Mouse (Mus musculus): ENCODE data around the gene Gbp5. TPM values are rescaled to one million over a fixed set of nuclear protein-coding genes. Genes with fewer than 3 reads are reported as not detected.

The Gbp5 gene
- 1 to 10 TPM; 2.0 to 2.2 TPM for total RNA-seq (2021)
- long read RNA-seq, experiment 1 = 0 reads
- long read RNA-seq, experiment 2 = 0 reads

DNA sequence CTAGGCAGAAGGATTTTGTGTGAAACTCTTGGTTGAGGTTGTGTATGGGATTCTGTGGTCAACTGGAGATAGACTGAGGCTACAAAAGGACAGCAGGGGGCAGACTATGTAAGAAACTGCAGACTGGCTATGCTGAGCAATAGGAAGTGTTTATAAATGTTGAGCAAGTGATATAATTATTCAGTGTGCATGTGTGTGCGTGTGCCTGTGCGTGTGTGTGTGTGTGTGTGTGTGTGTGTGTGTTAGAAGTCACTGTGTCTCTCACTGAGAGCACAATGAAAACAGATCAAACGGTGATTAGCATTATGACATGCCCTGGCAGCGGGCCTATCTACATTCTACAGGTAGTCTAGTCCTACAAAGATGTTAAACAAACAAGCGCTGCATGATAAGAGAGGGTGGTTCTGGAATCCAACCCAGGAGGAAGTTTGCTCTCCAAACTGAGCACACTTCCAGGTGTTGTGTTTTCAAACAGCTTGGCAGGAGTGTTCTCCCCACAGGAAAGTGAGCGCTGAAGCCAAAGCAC lies at the start of gene Gbp5:
Gbp5 (plus strand) TSS at position 443 of the 526 bp plus-strand sequence.
- intact Hi-C loops (cut with DNase I) = loop anchor here (1.0 to 5.0 kb wide), 3 partner anchors 68 to 154 kb away; partner anchors contain the start of gene Gbp2
- peak; percentile 47 to 55 for DNase-seq (ENCODE audit: low spot score in 2 of 2)

DNA sequence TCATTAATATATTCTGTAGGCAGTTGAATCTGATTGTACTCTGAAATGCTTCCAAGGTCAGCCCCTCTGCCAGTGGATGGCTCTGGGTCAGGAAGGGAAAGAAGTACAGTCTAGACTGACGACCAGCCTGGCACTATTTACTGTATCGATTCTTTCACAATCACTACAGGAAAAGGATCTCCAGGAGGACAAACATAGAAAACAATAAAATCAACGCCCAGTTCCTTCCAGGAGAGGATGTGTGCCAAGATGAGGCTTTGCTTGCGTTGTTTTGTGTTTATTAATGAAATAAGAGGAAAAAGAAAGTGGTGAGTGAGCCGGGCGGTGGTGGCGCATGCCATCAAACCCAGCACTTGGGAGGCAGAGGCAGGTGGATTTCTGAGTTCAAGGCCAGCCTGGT lies 39.6 kb upstream of the Gbp5 start:
- intact Hi-C loops (cut with DNase I) = no loop called here

DNA sequence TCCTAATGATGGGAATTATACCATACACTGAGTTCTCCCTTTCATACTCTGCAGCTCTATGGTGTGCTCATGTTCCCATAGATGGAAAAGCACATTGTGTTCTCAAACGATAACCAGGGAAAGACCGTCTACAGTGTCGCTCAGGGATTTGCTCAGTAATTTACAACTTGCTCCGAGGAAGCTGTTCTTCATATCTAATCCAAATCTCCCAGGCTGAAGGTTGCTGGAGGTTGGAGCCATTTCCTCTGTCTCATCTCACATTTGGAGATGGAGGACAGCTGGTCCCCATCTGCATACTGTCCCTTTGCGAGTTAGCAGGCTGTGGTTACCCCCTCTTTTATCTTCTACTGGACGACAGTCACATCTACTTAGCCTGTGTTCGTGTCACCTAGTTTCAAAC lies 34.5 kb upstream of the Gbp5 start:
- intact Hi-C loops (cut with DNase I) = no loop called here
- DNase-seq (ENCODE audit: low spot score in 2 of 2) = no peak

More for the DNA sequence above, 39.6 kb upstream of the Gbp5 start:
- no peak for DNase-seq (ENCODE audit: low spot score in 2 of 2)

DNA sequence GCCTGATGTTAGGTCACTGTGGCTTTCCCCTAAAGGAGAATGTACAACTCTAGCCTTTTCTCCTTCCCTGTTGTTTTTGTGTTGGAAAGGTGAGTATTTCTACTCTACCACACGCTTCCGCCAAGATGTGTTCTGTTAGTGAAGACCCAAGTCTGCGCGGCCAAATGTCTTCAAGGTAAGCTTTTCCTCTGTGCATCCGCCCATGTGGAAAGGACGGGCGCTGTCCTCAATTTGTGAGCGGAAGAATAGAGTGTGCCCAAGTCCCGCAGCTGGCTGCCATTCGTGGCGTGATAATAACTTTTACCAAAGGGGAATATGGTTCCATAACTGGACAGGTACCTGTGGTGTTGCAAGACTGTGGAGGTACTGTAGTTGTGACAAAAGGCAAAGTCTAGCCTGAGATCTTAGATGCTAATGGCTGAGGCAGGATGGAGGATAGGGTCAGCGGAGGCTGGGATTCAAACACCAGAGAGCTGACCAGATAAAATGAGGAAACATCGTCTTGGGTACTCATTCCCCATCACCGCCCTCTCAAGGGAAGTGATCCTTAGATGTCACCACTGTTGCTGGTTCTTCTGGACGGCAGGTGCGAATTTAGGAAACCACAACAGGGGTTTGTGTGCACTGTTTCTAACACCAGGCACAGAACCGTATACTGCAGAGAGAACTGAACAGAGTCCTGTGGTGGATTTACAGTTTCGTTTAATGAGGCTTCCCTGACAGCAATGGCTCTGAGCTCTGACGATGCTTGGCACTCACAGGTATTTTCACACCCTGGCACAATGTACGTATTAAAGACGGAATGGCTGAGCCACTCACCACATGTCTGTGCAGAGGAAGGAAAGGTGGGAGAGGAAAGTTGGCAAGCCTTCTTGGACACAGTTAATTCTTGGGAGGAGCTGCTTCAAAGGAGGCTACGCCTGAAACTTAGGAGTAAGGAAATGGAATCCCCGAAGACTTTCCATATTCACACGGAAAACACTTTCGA lies 30.7 kb upstream of the Gbp5 start:
- intact Hi-C loops (cut with DNase I) = no loop called here
- DNase-seq (ENCODE audit: low spot score in 2 of 2) = no peak

DNA sequence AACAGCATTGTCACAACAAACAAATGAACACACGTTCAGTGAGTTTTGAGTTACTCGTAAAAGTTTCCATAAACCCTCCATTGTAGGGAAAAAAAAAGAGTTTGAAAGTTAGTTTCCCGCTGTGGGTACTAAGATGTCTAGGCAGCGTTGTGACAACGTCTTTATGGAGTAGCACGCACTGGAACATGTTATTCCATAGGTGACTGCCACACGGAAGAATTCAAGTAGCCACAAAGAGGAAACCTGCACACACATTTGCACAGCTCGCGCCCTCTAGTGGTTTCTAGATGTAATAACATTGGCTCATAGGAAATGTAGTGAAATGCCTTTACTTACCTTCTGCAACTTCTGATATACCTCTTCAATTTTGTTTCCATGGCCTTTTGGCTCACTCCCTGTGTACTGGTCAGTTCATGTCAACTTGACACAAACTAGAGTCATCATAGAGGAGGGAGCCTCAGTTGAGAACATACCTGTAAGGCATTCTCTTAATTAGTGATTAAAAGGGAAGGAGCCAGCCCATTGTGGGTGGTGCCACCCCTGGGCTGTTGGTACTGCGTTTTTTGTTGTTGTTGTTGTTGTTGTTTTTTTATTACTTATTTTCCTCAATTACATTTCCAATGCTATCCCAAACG lies 19.3 kb upstream of the Gbp5 start:
- peak; percentile 17 to 19 for DNase-seq (ENCODE audit: low spot score in 2 of 2)
- intact Hi-C loops (cut with DNase I) = loop anchor here (10.0 kb wide), 1 partner anchor 610 kb away; no protein-coding TSS in a partner anchor

DNA sequence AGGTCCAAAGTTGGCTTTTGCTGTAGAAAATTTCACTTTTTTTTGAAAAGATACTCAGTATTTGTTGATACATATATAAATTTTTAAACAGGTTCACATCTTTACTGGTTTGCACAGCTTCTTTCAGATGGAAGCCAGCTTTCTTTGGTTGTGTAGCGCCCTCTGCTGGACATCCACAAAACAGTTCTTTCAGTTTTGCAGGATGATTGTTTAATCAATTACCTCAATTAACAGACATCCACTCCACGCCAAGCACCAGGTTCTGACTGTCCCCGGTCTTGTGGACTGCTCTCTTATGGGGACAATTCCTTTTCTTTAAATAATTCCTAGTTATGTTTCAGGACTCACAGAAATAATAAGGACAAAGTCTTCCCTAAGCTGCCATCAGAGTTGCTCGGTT lies 17.9 kb upstream of the Gbp5 start:
- peak; percentile 32 to 77 for DNase-seq (ENCODE audit: low spot score in 2 of 2)
- intact Hi-C loops (cut with DNase I) = loop anchor here (2.0 to 10.0 kb wide), 3 partner anchors 181 to 611 kb away; no protein-coding TSS in a partner anchor

DNA sequence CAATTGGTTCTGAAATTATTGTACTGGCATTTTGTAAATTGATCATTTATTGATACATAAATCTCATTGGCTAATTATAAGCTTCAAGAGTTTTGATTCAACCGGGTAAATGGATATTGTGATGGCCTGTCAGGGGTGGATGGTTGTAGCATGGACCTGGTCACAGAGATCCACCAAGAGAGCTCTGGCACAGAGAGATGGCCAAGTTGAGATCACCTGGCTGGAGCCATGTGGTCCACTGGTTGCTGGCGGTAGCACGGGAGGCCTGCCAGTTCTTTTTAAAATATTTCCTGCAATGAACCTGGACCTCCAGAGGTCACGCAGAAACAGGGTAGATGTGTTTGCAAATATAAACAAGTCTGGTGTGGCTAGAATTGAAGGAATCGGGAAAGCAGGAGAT lies 15.9 kb upstream of the Gbp5 start:
- DNase-seq (ENCODE audit: low spot score in 2 of 2) = no peak
- intact Hi-C loops (cut with DNase I) = loop anchor here (2.0 to 10.0 kb wide), 3 partner anchors 183 to 613 kb away; no protein-coding TSS in a partner anchor

DNA sequence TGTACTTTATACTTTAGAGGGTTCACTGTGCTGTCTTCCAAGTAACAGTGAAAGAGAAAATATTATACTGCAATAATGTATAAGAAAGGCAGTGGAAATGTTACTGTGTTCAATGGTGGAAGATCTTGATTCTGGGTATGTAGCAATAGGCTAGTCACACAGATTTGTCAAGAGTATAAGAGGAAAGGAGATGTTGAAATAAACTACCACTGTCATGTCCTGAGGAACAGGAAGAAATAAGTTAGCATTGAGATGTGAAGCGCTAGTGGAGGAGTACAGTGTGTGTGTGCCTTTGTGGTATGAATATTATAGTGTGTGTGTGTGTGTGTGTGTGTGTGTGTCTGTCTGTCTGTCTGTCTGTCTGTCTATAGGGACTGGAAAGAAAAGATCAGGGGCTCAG lies 15.4 kb upstream of the Gbp5 start:
- DNase-seq (ENCODE audit: low spot score in 2 of 2) = no peak
- intact Hi-C loops (cut with DNase I) = loop anchor here (5.0 to 10.0 kb wide), 2 partner anchors 196 to 614 kb away; no protein-coding TSS in a partner anchor

DNA sequence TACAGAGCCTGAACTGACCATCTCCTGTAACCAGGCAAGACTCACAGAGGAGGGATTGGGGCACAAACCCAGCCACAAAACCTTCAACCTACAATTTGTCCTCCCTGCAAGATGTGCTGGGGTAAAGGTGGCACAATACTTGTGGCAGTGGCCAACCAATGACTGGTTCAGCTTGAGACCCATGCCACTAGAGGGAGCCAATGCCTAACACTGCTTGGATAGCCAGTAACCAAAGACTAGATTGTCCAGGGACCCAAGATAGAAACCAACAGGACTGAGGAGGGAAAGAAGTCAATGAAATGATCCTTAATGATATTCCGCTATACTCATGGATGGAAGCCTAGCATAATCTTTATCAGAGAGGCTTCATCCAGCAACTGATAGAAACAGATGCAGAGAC lies 3.3 kb upstream of the Gbp5 start:
- intact Hi-C loops (cut with DNase I) = loop anchor here (1.0 to 5.0 kb wide), 2 partner anchors 70 to 157 kb away; partner anchors contain the start of gene Gbp3
- DNase-seq (ENCODE audit: low spot score in 2 of 2) = peak; percentile 66 to 72

DNA sequence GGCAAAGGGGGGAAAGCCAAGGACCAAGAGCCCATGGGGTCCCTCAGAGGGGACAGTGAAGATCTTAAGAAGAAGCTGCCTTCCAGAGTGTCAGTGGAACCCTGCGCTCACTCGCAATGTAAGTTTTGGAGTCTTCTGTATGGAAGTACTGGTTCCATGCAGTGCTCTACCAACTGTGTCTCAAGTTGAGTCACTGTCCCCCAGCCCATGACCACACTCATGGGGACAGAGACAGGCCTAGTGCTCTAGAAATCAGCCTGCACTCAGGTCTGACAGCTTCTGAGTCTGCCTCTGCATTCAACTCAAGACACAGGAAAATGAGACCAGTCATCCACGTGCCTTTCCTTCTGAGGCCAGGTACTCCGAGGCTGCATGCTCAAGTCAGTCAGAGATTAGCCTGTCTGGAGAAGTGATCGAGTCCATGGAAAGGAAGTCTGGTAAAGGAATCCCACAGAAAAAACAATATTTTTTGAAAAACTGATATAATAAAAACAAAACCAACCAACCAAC lies 1.4 kb downstream of the Gbp5 start:
- intact Hi-C loops (cut with DNase I) = no loop called here
- no peak for DNase-seq (ENCODE audit: low spot score in 2 of 2)

DNA sequence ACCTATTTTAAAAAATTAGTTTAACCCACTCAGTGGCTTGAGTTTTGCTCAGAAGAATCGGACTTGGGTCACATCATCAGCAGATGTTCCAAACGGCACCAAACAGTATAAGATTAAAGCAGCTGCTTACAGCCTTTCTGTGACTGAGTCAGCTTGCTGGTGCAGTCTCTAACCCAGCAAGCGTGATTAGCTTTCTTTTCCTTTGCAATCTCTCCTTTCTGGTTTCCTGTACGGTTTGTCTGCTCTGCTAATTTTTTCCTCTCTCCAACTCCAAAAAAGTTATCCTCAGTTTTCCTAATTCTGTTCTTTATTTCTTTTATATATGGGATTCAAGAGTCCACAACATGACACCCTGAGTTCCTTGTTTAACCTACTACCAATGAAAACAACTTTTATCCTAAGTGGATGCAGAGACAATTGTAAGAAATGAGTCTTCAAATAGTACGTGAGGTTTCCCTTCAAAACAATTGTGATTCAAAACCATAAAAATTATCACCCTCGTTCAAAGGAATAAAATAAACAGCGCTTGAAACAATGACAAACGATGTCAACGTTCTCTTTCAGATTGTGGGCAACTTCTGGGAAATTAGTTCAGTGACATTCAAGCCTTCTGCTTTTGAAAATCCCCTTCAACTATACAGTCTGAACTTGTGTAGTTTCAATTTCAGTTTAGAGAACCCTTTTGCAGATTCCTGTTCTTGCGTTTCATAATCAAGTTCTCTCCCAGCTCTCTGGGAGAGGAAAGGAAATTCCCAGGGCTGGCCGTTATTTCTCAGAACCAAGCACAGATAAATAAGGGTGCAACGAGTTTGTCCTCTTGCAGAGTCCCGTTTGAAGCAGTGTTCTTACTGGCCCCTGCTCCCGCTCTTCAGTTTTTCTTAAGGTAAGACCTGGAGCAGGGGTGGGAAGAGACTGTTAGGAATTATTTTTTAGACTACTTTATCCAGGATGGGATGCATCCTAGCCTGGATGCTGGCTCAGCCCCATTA lies 2.6 kb downstream of the Gbp5 start:
- intact Hi-C loops (cut with DNase I) = no loop called here
- no peak for DNase-seq (ENCODE audit: low spot score in 2 of 2)

DNA sequence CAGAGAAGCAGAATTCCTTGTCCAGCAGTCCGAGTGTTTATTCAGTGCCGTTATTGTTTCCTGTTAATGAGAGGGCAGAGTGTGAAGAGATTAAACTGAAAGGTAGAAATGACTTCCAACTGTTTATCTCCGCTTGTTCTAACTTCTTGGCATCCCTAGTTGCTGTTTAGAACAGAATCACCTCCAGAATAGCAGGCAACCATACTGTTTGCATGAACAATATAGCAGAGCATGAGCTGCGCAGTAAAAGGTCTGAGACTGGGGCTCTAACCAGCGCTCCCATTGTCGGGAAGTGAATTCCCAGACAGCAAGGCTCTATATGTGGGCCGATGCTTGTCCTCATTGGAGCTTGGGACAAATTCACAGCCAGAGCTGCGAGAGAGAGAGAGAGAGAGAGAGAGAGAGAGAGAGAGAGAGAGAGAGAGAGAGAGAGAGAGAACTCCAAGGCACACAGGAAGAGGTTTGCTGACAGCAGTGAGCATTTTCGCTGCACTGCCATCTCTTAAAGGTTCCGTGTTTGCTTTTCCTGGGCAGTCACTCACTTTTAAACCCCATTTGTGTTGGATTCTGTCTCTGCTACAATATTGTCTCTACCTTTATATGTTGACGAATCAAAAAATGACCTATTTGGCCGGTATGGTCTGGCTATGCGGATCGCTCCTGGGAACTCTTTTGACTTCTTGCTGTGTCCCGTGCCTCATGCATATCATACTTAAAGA lies 3.5 kb downstream of the Gbp5 start:
- no peak for DNase-seq (ENCODE audit: low spot score in 2 of 2)
- intact Hi-C loops (cut with DNase I) = no loop called here

DNA sequence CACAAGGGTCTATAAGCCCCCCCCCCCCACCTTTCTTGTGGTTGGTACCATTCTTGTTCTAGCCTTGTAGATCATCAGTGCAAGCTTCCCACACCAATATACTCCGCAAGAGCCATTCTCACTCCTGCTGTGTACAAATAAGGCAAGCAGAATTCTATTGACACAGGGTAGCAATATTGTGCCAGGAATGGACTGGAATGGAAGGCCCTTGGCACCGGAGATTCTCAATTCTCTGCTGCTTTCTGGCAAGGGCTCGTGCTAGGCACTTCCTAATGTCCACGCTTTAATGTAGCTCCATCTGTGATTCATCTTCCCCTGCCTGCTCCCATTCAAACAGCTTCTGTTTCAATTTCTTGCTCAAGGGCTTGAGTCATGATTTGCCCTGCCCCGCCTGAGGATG lies 5.2 kb downstream of the Gbp5 start:
- intact Hi-C loops (cut with DNase I) = no loop called here
- no peak for DNase-seq (ENCODE audit: low spot score in 2 of 2)

DNA sequence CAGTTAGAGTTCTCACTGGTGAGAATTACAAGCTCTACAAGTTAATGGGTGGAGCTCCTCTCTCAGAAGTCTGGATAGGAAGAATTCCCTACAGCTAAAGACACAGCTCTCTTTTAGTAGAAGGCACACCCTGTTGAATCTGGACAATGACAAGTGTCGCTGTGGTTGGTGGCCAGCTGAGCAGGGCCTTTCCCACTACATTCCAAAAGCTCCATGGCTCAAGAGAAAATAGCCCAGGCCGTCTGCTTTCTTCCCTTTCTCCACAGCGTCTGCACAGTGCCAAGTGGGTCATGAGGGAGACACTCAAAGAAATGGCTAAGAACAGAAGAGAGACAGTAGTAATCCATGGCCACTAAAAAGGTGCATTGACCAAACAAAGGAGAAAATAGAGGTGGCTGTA lies 34.3 kb downstream of the Gbp5 start:
- no peak for DNase-seq (ENCODE audit: low spot score in 2 of 2)
- intact Hi-C loops (cut with DNase I) = no loop called here

DNA sequence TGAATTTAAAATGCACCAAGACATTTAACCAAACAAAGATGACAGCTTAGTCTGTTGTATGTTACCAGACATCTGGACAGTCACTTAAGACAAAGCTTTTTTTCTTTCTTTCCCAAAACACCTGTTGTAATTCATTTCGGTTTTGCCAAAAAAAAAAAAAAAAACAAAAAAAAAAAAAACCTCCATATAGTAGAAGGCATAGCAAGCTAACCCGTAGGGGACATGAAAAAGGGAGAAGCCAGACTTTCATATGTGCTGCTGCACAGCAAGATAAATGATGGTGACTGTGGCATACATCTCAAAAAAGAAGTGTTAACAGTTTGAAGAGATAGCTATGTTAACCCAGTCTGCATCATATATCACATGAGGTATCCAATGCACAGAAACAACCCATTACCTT lies 35.8 kb downstream of the Gbp5 start:
- no peak for DNase-seq (ENCODE audit: low spot score in 2 of 2)

DNA sequence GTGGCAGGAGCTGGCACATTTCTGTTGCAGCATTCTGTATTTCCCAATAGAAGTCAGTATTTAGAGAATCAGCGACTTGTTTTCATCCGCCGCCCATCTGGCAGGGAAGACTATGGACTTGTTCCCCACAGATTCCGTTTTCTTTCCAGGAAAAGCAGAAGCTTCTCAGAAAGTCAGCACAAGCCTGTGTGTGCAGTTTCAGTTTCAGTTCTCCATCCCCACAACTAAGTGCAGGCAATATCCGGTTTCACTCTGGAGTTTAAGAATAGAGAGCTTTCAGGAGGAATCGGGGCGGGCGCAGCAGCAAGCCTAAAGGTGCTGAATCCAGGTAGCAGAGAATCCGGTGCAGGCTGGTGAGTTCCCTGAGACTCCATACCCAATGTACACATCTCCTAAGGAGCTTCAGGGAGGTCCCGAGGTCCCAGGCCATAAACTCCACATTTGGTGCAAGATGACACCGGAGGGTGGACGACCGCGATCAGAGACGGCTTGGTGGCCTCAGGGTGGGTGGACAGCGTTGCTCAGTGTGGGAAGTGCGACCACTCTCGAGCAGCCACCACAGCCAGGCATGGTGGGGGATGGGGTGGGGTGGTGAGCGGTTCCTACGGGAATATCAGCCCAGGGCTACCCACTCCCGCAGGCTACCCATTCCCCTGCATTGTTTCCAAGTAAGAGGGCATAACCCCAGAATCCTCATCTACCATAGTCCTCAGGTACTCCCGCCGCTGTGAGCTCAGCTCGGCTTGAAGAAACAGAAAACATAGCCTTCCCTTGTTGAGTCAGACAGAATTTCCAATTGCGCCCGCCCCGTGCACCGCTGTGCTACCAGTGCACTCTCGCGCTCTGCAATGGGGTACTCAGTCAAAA lies 36.5 kb downstream of the Gbp5 start, which contains the start of gene Gbp7:
Gbp7 (plus strand) TSS at position 256 of the 867 bp plus-strand sequence.
- DNase-seq (ENCODE audit: low spot score in 2 of 2) = peak; percentile 38 to 42
- intact Hi-C loops (cut with DNase I) = no loop called here

More for the DNA sequence above, 35.8 kb downstream of the Gbp5 start:
- intact Hi-C loops (cut with DNase I) = no loop called here

DNA sequence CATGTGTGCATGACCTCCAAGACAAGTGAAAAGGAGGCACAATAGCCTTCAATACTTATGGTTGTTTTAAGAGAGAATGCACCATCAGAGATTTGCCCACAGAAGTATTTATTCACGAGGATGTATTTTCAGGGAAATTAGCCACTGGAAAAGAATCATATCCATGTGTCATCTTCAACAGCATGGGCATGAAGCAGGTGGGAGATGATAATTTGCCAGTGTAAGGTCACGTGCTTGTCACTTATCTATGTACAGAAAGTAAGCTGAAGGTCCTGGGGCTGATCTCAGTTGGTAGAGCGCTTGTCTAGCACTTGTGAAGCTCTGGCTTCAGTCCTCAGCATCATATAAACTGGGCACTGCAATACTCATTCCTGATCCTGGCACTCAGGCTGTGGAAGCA lies 37.8 kb downstream of the Gbp5 start:
- intact Hi-C loops (cut with DNase I) = no loop called here
- DNase-seq (ENCODE audit: low spot score in 2 of 2) = no peak
